Mouse (Mus musculus) spleen, adult 2 months (tissue): ENCODE results near the gene Sptbn2. TPM values are rescaled to one million over a fixed set of nuclear protein-coding genes. Genes with fewer than 3 reads are reported as not detected.

ENCODE experiments used
- DNase-seq, 2 experiments: peaks; one replicate each; pipeline versions ENCODE4 v3.0.0 to v3.0.0-alpha.2; 2012 to 2021; ENCODE audit warnings: low spot score in 2 of 2, low read depth in 1 of 2
- H3K27ac ChIP-seq: fragments of 200-500 bp; 2 replicates; pipeline ENCODE4 v1.5.1; 2012; ENCODE audit warnings: low read length, inconsistent platforms; ENCODE audit not compliant: insufficient read depth
- H3K27me3 ChIP-seq: fragments of 200-500 bp; 2 replicates; pipeline ENCODE4 v1.6.1; 2012; ENCODE audit warnings: mild to moderate bottlenecking, moderate library complexity, low read length, inconsistent platforms; ENCODE audit not compliant: control insufficient read depth, insufficient read depth
- H3K36me3 ChIP-seq: fragments of 200-500 bp; 2 replicates; pipeline ENCODE4 v1.6.1; 2012; ENCODE audit warnings: mild to moderate bottlenecking, low read length, inconsistent platforms; ENCODE audit not compliant: control insufficient read depth, insufficient read depth
- H3K4me1 ChIP-seq: fragments of 200-500 bp; 2 replicates; pipeline ENCODE4 v1.6.1; 2011; ENCODE audit warnings: inconsistent platforms; ENCODE audit not compliant: control insufficient read depth, insufficient read depth, insufficient read length
- H3K4me3 ChIP-seq: fragments of 200-500 bp; 2 replicates; pipeline ENCODE4 v1.5.1; 2011; ENCODE audit warnings: mild to moderate bottlenecking, inconsistent platforms; ENCODE audit not compliant: insufficient read depth, insufficient read length; ENCODE audit errors: extremely low read depth
- CTCF ChIP-seq: fragments of 200-500 bp; IDR thresholded peaks from 2 replicates; pipeline ENCODE4 v1.5.1; 2011; ENCODE audit warnings: mild to moderate bottlenecking, inconsistent platforms; ENCODE audit not compliant: insufficient read depth, insufficient read length, insufficient replicate concordance; ENCODE audit errors: extremely low read depth
- POLR2A ChIP-seq: fragments of 200-500 bp; IDR thresholded peaks from 2 replicates; pipeline ENCODE4 v1.6.1; 2011; ENCODE audit warnings: low read depth, low read length, inconsistent platforms
- WGBS: fragments of 180-500 bp; shearing (Covaris S2); methylation state at CpG from one replicate; pipeline ENCODE4 v1.1.7; 2018; 5-methylcytosine and 5-hydroxymethylcytosine counted together
- polyA plus RNA-seq: library from polyadenylated mRNA; depleted of rRNA; stranded (reverse); fragments of >200 nt; gene quantifications from 2 replicates; pipeline ENCODE4 v1.2.3, GENCODE M21; 2012; rRNA removed

Sptbn2 gene
- polyA plus RNA-seq, 1 experiment, result 0.16 TPM

DNA sequence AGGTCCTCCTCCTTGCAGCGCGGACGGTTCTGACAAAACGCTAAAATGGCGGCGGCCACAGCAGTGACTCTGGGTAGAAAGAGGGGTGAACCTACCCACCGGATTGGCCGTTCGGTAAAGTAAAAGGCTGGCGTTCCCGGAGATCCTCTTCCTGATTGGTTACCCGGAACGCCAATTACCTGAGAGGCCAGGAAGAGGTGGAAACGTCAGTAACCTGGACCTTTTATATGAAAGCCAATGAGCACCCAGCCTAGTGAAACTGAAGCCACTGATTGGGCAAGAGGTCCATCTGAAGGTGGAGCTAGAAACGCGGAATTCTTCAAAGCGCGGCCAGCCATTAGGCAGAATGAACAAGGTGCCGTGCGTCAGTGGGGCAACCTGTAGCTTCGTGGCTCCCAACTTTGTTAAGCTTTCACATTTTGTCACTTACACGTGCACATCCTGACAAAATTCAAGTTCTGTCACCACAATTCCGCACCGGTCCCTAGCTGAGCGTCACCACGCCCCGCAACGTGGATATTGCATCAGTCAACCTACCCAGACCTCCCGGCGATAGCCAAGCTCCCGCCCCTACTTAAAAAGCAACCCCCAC, 83.0 kb downstream of the Sptbn2 start, which contains the start of gene Rbm4:
Gene Rbm4, minus strand, starts transcription at position 71 of the 592 bp plus-strand sequence.
- DNase-seq, result peak; percentile 98 to 100
- H3K4me1 ChIP-seq, result peaks cover 8% of the 10 kb centered on the region; the same call in 1 of the 2 replicates
- peak within 1 kb of the TSS; percentile 77 for H3K27ac ChIP-seq
- no peaks in the 10 kb centered on the region for H3K27me3 ChIP-seq
- TF ChIP-seq POLR2A, result no peak; the same call in 1 of the 2 replicates
- no peak for TF ChIP-seq CTCF
- H3K36me3 ChIP-seq, result peaks cover 18% of the 10 kb centered on the region
- peak within 1 kb of the TSS; percentile 82 for H3K4me3 ChIP-seq
- WGBS, result under 1% methylated on average over 31 of the region's 31 CpGs

DNA sequence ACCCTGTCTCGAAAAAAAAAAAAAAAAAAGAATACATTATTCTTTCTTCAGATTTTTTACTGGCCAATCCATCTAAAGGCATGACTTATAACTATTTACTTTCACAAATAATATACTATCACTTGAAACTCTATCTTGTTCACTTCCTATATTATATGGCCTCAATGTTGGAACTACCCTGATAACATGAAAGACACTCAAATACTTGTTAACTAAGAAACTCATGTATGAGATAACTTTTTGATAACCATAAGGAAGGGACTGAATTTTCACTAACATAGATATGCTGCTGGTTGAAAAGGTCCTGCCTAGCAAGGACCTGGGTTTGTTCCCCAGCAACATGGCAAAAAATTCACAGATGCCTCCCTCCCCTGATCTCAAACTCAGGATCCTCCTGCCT, 85.0 kb downstream of the Sptbn2 start:
- TF ChIP-seq POLR2A, result no peak
- no peak for TF ChIP-seq CTCF
- DNase-seq, result no peak
- Histone ChIP-seq H3K27ac (no peak overlapping the region), H3K4me1 (peaks cover 3% of the 10 kb centered on the region; the same call in 1 of the 2 replicates), H3K27me3 (no peaks in the 10 kb centered on the region), H3K4me3 (no peak overlapping the region), H3K36me3 (peaks cover 13% of the 10 kb centered on the region)
- WGBS, result 80% methylated on average over 1 of the region's 1 CpGs

- 0 out of 2 replicates have a peak, but pooled peaks cover 3% of the 10 kb centered on the region for H3K4me1 ChIP-seq
Observed at GRCm38 (mm10) chr19:4797846-4798245, 86.9 kb downstream of the Sptbn2 start.

DNA sequence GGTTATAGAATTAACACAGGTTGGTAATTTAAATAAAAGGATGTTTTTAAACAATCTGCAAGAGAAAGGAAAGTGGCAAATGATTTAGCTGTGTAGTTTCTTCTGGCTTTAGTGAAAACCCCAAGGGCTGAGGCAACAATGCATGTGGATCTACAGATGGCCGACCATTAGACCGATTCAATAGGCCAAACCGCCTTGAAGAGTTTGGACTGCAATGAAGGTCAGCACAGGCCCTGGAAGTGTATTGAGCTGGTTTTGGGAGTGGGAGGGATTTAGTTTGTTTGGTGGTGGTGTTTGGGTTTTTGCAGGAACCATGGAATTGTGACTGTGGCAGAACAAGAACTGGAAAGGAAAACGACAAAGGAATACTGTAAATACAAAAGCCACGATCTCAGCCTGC, 88.1 kb downstream of the Sptbn2 start:
- Histone ChIP-seq H3K36me3 (peaks cover 31% of the 10 kb centered on the region), H3K4me1 (0 out of 2 replicates have a peak, but pooled peaks cover 3% of the 10 kb centered on the region), H3K27me3 (no peaks in the 10 kb centered on the region), H3K4me3 (no peak overlapping the region), H3K27ac (no peak overlapping the region)
- DNase-seq, result no peak
- 95% methylated on average over 5 of the region's 5 CpGs for WGBS
- TF ChIP-seq POLR2A (no peak), CTCF (no peak)

More at GRCm38 (mm10) chr19:4797846-4798245, 86.9 kb downstream of the Sptbn2 start:
- TF ChIP-seq POLR2A (no peak), CTCF (no peak)
- Histone ChIP-seq H3K36me3 (peaks cover 21% of the 10 kb centered on the region), H3K27ac (no peak overlapping the region), H3K4me3 (no peak overlapping the region), H3K27me3 (no peaks in the 10 kb centered on the region)
- DNase-seq, result no peak
- WGBS, result 99% methylated on average over 2 of the region's 2 CpGs

Other genes starting within 250 kb of the Sptbn2 start
- 0.68 and 0.85 TPM in 2 replicates for gene Syt12, start 233.7 kb upstream of the Sptbn2 start, polyA plus RNA-seq
- gene 2010003K11Rik, start 212.6 kb upstream of the Sptbn2 start, polyA plus RNA-seq, result not detected in 2 replicates
- 5.9 and 8.6 TPM in 2 replicates for gene Pcx, start 200.7 kb upstream of the Sptbn2 start, polyA plus RNA-seq
- 3.0 and 4.0 TPM in 2 replicates for gene Lrfn4, start 95.5 kb upstream of the Sptbn2 start, polyA plus RNA-seq
- gene Rce1, start 85.5 kb upstream of the Sptbn2 start, polyA plus RNA-seq, result 59.7 and 83.0 TPM in 2 replicates
- 0.42 TPM in 1 of 2 replicates, not detected in the other for gene Gm960, start 12.5 kb upstream of the Sptbn2 start, polyA plus RNA-seq
- gene Rbm4b, start 45.3 kb downstream of the Sptbn2 start, polyA plus RNA-seq, result 7.4 and 8.3 TPM in 2 replicates
- 34.6 and 40.5 TPM in 2 replicates for gene Rbm4, start 82.7 kb downstream of the Sptbn2 start, polyA plus RNA-seq
- 12.0 and 15.0 TPM in 2 replicates for gene Gm21992, start 100.4 kb downstream of the Sptbn2 start, polyA plus RNA-seq
- 50.0 and 69.3 TPM in 2 replicates for gene Rbm14, start 100.5 kb downstream of the Sptbn2 start, polyA plus RNA-seq
- gene Ccs, start 128.2 kb downstream of the Sptbn2 start, polyA plus RNA-seq, result 19.3 and 20.8 TPM in 2 replicates
- 0.02 TPM in 2 replicates for gene Ccdc87, start 128.2 kb downstream of the Sptbn2 start, polyA plus RNA-seq
- gene Ctsf, start 144.0 kb downstream of the Sptbn2 start, polyA plus RNA-seq, result 31.3 and 35.0 TPM in 2 replicates
- gene Actn3, start 166.7 kb downstream of the Sptbn2 start, polyA plus RNA-seq, result 0.06 and 0.32 TPM in 2 replicates
- gene Zdhhc24, start 167.5 kb downstream of the Sptbn2 start, polyA plus RNA-seq, result 25.0 and 35.6 TPM in 2 replicates
- 1.3 and 2.6 TPM in 2 replicates for gene Bbs1, start 195.5 kb downstream of the Sptbn2 start, polyA plus RNA-seq
- gene Dpp3, start 217.1 kb downstream of the Sptbn2 start, polyA plus RNA-seq, result 79.5 and 98.8 TPM in 2 replicates
- 1.0 and 1.5 TPM in 2 replicates for gene Peli3, start 232.0 kb downstream of the Sptbn2 start, polyA plus RNA-seq